Mouse (Mus musculus): ENCODE data around the gene Elf1. TPM values are rescaled to one million over a fixed set of nuclear protein-coding genes. Genes with fewer than 3 reads are reported as not detected.
"Not testable (repeated sequence)": the region's sequence is repeated elsewhere in the genome, so short reads cannot be mapped to it uniquely, and the experiment has no call there.

Elf1 gene
- total and polyA plus RNA-seq, 2 experiments from 2014 or later = 3.4 to 6.4 TPM

GRCm38 (mm10) chr14:79532036-79532776 is 51.2 kb downstream of the Elf1 start:
- Histone ChIP-seq H3K4me1 (ENCODE audit: insufficient read depth, low read length) (no peaks in the 10 kb centered on the region), H3K36me3 (ENCODE audit: insufficient read depth, low read length) (no peaks in the 10 kb centered on the region), H3K9ac (replicated peaks; ENCODE audit: low read length) (no peak overlapping the region), H3K4me3 (ENCODE audit: low read length) (no peak overlapping the region), H3K27ac (no peak overlapping the region), H3K27me3 (ENCODE audit: insufficient read depth, low read length) (no peaks in the 10 kb centered on the region), H3K9me3 (ENCODE audit: low read length) (no peaks in the 10 kb centered on the region), H3K4me2 (ENCODE audit: low read depth, low read length) (no peak overlapping the region)
- TF ChIP-seq CTCF (IDR thresholded peaks at IDR 0.05; ENCODE audit: low read depth) = no peak
- 88% methylated on average over 8 of the region's 8 CpGs for WGBS
- no peak for ATAC-seq
- no peak for DNase-seq (ENCODE audit: low spot score)

DNA sequence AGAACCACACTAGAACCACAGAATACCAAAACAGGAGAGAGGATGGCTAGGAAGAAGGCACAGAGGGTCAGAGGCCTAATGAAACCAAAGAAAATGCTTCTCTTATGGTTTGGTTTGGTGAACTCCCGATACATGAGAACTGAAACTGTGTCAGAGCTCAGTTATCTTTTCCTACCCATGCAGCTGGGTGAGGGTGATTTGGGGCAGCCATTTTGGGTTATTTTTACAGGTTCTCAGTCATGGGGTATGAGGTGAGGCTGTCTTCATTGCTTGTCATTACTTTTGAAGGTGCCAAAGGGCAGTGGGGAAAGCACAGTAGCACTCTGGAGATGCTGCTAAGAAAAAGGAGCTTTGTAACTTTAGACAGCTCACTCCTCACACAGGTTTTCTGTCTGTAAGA is 52.4 kb downstream of the Elf1 start:
- TF ChIP-seq CTCF (IDR thresholded peaks at IDR 0.05; ENCODE audit: low read depth) = no peak
- no peak for ATAC-seq
- 97% methylated on average over 1 of the region's 1 CpGs for whole genome bisulfite sequencing

DNA sequence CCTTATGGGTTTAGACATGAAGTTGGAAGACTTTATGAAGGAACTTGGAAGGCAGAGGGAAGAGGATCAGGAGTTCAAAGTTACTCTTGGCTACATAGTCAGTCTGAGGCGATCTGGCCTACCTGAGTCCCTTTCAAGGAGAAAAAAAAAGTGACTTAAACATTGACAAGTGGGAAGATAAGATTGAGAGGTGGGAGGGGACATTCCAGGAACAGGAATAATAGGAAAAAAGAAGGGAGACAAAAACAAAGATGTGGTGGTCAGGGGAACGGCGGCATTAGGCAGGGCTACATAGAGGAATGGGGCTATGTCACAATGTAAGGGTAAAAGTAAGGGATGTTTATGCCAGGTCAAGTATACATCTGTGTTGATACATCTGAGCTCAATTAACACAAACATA is 53.2 kb downstream of the Elf1 start:
- no peak overlapping the region for H3K4me2 ChIP-seq (ENCODE audit: low read depth, low read length)
- no peaks in the 10 kb centered on the region for H3K4me1 ChIP-seq (ENCODE audit: insufficient read depth, low read length)
- H3K27me3 ChIP-seq (ENCODE audit: insufficient read depth, low read length) = no peaks in the 10 kb centered on the region
- H3K4me3 ChIP-seq (ENCODE audit: low read length) = no peak overlapping the region
- WGBS = 80% methylated on average over 3 of the region's 3 CpGs
- no peak overlapping the region for H3K27ac ChIP-seq
- ATAC-seq (no peak), DNase-seq (ENCODE audit: low spot score) (no peak)
- no peak for TF ChIP-seq CTCF (IDR thresholded peaks at IDR 0.05; ENCODE audit: low read depth)
- no peak overlapping the region for H3K9ac ChIP-seq (replicated peaks; ENCODE audit: low read length)
- no peaks in the 10 kb centered on the region for H3K36me3 ChIP-seq (ENCODE audit: insufficient read depth, low read length)
- no peaks in the 10 kb centered on the region for H3K9me3 ChIP-seq (ENCODE audit: low read length)

More for the DNA sequence above, 52.4 kb downstream of the Elf1 start:
- Histone ChIP-seq H3K36me3 (ENCODE audit: insufficient read depth, low read length) (no peaks in the 10 kb centered on the region), H3K9ac (replicated peaks; ENCODE audit: low read length) (no peak overlapping the region), H3K9me3 (ENCODE audit: low read length) (no peaks in the 10 kb centered on the region), H3K4me1 (ENCODE audit: insufficient read depth, low read length) (no peaks in the 10 kb centered on the region), H3K27me3 (ENCODE audit: insufficient read depth, low read length) (no peaks in the 10 kb centered on the region), H3K4me2 (ENCODE audit: low read depth, low read length) (no peak overlapping the region), H3K4me3 (ENCODE audit: low read length) (no peak overlapping the region), H3K27ac (no peak overlapping the region)
- DNase-seq (ENCODE audit: low spot score) = no peak

DNA sequence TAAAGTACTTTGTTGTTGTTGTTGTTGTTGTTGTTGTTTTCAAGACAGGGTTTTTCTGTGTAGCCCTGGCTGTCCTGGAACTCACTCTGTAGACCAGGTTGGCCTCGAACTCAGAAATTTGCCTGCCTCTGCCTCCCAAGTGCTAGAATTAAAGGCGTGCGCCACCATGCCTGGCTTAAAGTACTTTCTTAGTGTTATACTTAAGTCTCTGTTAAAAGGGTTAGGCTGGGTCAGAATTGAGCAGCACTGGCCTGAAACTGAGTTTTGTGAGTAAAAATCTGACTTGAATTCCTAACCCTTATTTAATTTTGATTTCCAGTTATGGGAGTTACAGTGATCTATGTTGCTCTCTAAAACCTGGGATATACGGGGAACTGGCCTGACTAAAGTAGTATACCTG is 53.7 kb downstream of the Elf1 start:
- not testable (repeated sequence) for H3K27me3 ChIP-seq (ENCODE audit: insufficient read depth, low read length); H3K36me3 ChIP-seq (ENCODE audit: insufficient read depth, low read length); H3K4me1 ChIP-seq (ENCODE audit: insufficient read depth, low read length); H3K4me2 ChIP-seq (ENCODE audit: low read depth, low read length); H3K9ac ChIP-seq (replicated peaks; ENCODE audit: low read length); H3K27ac ChIP-seq; DNase-seq (ENCODE audit: low spot score); H3K9me3 ChIP-seq (ENCODE audit: low read length); H3K4me3 ChIP-seq (ENCODE audit: low read length); ATAC-seq
- WGBS = 96% methylated on average over 4 of the region's 4 CpGs

DNA sequence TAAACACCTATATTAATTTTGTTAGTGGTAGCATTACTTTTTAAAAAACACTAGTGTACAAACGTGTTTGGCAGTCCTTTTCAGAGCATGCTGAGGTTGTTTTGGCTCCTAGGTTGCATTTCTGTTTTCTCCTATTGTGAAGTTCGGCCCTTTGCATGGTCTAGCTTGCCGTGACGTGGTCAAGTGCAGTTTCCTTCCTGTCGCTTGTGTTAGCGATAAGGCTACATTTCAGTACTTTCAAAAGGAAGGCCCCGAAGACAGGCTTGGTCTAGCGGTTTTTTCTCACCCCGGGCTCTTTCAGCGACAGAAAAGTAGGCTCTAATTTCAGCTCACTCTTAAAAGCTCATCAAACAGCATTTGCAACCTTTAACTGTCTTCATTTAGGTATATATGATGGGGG is 54.3 kb downstream of the Elf1 start:
- Histone ChIP-seq H3K4me1 (ENCODE audit: insufficient read depth, low read length) (no peaks in the 10 kb centered on the region), H3K27me3 (ENCODE audit: insufficient read depth, low read length) (no peaks in the 10 kb centered on the region), H3K4me3 (ENCODE audit: low read length) (no peak overlapping the region), H3K4me2 (ENCODE audit: low read depth, low read length) (no peak overlapping the region), H3K9ac (replicated peaks; ENCODE audit: low read length) (no peak overlapping the region), H3K27ac (no peak overlapping the region), H3K9me3 (ENCODE audit: low read length) (no peaks in the 10 kb centered on the region), H3K36me3 (ENCODE audit: insufficient read depth, low read length) (no peaks in the 10 kb centered on the region)
- 74% methylated on average over 10 of the region's 10 CpGs for WGBS
- TF ChIP-seq CTCF (IDR thresholded peaks at IDR 0.05; ENCODE audit: low read depth) = no peak
- DNase-seq (ENCODE audit: low spot score) (no peak), ATAC-seq (no peak)

DNA sequence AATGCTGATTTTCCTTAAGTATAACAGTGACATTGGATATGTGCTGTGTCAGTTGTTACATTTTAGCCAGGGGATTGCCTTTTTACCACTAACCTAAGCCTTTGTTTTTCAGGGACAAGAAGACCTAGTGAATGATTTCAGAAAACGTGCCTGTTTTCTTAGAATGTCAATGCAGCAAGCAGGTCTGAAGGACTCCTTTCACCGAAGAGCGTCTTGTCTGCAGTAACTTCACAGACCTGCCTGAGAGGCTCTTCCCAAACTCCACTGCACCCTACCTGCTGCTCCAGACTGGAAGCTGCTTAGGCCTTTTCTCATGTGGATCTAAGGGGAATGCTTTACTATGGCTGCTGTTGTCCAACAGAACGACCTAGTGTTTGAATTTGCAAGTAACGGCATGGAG is 55.0 kb downstream of the Elf1 start:
- no peaks in the 10 kb centered on the region for H3K36me3 ChIP-seq (ENCODE audit: insufficient read depth, low read length)
- no peak overlapping the region for H3K27ac ChIP-seq
- no peak for DNase-seq (ENCODE audit: low spot score)
- TF ChIP-seq CTCF (IDR thresholded peaks at IDR 0.05; ENCODE audit: low read depth) = no peak
- no peak overlapping the region for H3K4me3 ChIP-seq (ENCODE audit: low read length)
- H3K27me3 ChIP-seq (ENCODE audit: insufficient read depth, low read length) = no peaks in the 10 kb centered on the region
- H3K9me3 ChIP-seq (ENCODE audit: low read length) = no peaks in the 10 kb centered on the region
- no peak for ATAC-seq
- H3K4me1 ChIP-seq (ENCODE audit: insufficient read depth, low read length) = no peaks in the 10 kb centered on the region
- no peak overlapping the region for H3K4me2 ChIP-seq (ENCODE audit: low read depth, low read length)
- 78% methylated on average over 5 of the region's 5 CpGs for WGBS
- H3K9ac ChIP-seq (replicated peaks; ENCODE audit: low read length) = no peak overlapping the region

GRCm38 (mm10) chr14:79536837-79537236 is 55.8 kb downstream of the Elf1 start:
- no peak overlapping the region for H3K27ac ChIP-seq
- no peak overlapping the region for H3K4me2 ChIP-seq (ENCODE audit: low read depth, low read length)
- no peaks in the 10 kb centered on the region for H3K27me3 ChIP-seq (ENCODE audit: insufficient read depth, low read length)
- 82% methylated on average over 3 of the region's 3 CpGs for WGBS
- H3K4me1 ChIP-seq (ENCODE audit: insufficient read depth, low read length) = no peaks in the 10 kb centered on the region
- no peak for DNase-seq (ENCODE audit: low spot score)
- ATAC-seq = no peak
- no peaks in the 10 kb centered on the region for H3K9me3 ChIP-seq (ENCODE audit: low read length)
- TF ChIP-seq CTCF (IDR thresholded peaks at IDR 0.05; ENCODE audit: low read depth) = no peak
- no peak overlapping the region for H3K4me3 ChIP-seq (ENCODE audit: low read length)
- H3K9ac ChIP-seq (replicated peaks; ENCODE audit: low read length) = no peak overlapping the region
- no peaks in the 10 kb centered on the region for H3K36me3 ChIP-seq (ENCODE audit: insufficient read depth, low read length)

Measured in hindbrain, postnatal 0 days (tissue).